Mouse (Mus musculus) 3134 (cell line): ENCODE measurements around the gene Sox6.
A peak's percentile ranks its signal among the peaks of the same experiment; 100 is the strongest.

Source experiments
- DNase-seq: peaks from one replicate; pipeline ENCODE4 v3.0.0-alpha.2; 2011; ENCODE audit warnings: low spot score; ENCODE audit not compliant: insufficient read length; ENCODE audit errors: extremely low read depth

Sox6 gene

DNA sequence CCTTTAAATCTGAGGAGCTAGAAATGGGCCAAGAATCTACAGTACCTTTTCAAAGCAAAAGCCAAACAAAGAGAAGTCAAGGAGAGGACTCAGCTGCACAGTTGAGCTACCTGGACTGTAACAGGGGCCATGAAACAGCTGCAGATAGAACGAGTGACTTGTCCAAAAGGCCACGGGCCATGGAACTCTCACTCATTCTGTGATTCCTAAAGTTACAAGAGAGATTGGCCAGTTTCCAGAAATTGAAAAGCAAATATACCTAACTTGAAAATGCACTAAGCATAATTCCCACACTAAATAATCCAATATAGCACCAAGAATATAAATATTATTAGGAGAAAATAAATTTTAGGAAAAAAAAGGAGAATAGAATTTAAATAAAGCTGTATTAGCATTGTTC, 274.7 kb downstream of the Sox6 start:
- DNase-seq = no peak

DNA sequence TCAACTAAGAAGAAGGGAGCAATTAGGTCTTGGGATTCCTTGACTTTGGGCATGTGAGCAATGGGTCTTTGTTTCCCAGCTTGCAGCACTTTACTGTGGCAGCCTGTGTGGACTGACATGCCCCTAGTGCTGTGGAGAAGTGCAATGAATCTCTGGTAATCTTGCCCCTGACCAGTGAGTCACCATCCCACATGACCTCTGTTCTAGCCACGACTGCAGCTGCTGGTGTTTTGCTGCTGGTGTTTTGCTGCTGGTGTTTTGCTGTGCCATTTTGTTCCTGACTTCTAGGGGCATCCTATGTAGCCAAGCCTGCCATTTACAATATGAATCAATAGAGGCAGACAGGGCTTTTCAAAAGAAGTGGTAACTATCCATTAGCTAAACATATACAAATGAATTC, 280.4 kb downstream of the Sox6 start:
- DNase-seq = no peak

GRCm38 (mm10) chr7:115755272-115755671, 283.3 kb downstream of the Sox6 start:
- DNase-seq = no peak

DNA sequence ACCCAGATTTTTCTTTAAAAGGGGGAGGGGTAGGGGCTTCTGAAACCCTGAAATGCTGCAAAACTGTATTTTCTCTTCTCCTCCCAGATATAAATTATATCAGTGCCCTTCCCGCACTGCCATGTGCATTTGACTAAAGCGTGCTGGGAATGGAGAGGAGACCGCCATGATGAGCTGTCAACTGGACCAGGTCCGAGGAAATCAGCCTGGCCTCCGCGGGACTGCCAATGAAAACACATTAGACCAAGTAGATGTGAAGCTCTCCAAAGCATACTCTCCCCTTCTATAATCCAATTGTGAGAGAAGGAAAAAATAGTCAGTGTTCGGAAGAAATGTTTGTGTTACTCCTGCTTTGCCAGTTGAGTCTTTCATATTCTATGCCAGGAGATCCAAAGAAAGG, 284.4 kb downstream of the Sox6 start:
- no peak for DNase-seq

DNA sequence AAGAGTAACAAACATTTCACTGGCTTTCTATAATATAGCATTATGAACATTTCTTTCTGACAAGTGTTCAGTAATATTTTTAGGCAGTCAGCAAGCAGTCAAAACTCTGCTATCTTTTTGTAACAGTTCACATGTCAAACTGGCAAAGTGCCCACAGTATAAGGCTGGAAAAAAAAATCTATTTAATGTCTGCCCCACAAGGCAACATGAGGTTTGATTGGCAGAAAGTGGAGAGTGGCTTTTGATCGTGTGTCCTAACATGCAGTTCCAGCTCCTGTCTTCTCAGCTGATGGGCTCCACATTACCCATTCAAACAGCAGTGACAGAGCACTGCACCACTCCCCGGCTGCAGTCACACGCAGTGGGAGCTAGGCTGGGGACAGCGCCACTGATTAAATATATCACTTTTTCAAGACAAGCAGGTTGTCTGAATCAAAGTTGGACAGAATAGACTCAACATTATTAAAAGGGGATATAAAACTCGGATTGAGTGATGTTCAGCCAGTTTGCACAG, 286.4 kb downstream of the Sox6 start:
- no peak for DNase-seq

DNA sequence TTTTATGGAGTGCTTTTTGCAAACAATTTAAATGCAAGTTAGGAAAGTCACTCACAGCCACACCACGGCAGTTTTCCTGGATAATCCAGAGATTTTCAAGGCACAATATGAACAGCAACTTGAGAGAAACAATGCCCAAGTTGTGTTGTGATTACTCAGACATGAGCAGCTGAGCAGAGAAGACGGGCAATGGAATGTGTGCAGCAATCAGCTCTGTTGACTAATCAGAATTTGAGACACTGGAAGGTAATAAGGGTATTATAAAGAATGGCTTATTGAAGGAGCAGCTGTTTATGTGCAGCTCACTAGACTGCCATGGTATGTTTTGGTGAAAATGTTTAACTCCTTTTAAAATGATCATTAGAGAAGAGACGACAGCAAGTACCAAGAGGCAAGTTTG, 287.5 kb downstream of the Sox6 start:
- no peak for DNase-seq

DNA sequence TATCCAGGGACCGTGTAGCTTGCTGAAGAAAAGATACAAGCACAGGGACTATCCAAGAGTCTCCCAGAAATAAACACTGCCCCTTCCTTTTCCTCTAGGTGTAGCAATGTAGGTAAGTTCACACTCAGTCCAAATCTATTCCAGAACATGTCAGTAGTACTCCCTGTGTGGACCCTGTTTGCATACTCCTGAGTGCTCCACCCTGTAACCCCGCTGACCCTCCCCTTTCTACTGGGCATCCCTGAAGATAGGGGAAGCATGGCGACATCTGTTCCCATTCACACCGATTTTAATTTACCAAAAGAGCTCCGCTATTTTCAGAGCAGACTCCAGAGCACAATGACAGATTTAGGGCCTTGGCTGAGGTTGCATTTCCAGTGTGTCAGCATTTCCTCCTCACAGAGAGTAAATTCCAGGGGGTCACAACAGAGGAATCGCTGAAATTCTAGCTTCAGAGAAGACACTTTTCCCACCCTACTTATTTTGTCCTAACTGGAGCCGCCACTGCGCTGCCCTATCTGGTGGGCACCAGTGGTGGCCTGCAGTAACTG, 288.2 kb downstream of the Sox6 start:
- DNase-seq = no peak

GRCm38 (mm10) chr7:115747541-115747940, 291.1 kb downstream of the Sox6 start:
- no peak for DNase-seq

DNA sequence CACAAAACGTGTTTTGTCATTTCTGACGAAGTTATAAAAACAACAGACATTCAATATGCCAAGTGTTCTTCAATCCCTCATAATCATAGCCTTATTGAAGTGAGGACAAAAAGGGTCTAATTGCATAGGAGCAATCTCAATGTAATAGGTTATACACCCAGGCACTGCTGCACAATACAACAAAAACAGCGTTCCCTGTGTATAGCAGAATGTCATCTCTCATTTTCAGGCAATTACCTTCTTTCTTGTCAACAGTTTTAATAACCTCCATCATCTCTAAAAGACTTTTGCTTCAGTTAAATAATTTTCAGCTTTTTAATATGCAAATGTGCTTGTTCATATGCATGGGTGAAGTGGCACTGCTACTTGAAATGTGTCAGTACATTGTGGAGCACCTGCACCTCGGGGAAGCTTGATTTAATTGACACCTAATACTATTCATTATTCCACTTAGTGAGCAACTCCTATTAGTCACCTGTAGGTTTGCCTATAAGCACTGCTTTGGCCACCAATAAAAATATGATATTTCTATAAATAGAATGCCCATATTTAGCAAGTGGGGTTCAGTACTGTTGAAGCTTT, 292.8 kb downstream of the Sox6 start:
- no peak for DNase-seq

GRCm38 (mm10) chr7:115734137-115734536, 304.5 kb downstream of the Sox6 start:
- no peak for DNase-seq

DNA sequence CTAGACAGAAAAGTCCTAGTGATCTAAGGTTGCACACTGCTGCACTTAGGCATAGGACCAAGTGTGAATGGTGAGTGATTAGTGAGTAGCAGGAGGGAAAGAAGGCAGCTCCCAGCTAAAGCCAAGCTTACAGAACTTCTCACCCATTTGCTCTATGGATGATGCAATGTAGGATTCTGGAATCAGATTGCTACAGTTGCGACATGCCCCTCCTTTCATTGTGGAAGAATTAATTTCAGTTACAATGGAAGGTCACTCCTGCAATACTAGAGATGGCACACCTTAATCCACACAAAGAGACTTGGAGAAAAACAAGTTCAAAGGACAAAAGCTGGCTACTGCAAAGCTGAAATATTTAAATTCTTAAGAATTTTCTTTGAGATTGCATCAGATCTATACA, 305.8 kb downstream of the Sox6 start:
- DNase-seq = no peak

- no peak for DNase-seq
These were observed 311.8 kb downstream of the Sox6 start for GRCm38 (mm10) chr7:115726776-115727175.

DNA sequence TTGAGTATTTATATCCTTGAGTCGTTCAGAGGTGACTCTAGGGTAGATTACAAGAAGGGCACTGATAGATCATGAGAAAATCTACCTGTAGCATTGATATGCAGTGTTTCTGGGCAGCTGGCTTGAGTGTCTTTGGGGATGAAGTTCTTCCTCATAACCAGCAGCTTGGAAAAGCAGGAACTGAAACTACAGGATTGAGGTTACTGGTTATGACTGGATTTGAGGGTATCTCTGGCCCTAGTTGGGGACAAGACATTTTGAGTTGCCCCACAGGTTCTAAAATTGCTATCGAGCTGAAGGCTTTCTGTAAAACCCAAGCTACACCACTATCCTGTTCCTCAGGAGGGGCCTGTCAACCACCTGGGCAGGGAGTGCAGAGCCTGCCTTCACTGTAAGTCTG, 314.2 kb downstream of the Sox6 start:
- DNase-seq = no peak

DNA sequence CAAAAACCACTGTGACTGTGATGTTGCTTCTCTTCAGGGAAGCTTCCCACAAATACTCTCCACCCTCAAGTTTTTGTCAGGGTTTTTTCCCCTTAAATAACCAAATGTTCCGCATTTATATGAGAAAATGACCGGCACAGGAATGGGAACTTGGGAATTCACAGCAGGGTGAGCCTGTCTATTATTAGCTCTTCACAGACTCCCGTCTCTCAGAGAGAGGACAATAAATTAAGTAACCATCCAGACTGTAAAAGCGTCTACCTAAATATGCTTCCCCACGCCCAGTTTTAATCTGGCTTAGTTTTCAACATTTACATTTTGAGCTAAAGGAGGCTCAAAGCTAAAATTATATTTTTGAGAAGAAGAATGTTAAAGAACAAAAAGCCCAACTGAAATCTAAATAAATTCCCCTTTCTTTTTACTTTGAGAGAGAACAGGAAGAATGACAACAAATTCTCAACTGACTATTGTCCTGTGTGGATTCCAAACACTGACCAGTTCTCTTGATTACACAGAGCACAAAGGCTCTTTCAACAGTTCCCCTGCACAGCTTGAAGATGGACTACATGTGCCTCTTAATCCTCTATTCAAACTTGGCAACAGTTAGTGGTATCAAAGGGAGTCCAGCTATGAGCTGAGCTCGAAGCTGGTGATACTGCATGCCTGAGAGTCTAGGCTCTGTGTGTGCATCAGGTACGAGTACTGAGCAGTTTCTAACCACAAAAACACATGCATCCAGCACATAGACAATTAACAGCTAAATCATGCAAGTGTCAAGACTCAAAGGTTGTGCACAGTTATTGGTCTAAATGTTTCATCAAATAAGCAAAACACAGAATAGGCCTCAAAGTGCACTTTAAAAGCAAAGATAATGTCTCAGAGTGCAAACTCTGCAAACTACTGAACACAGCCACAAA, 316.7 kb downstream of the Sox6 start:
- DNase-seq = no peak

DNA sequence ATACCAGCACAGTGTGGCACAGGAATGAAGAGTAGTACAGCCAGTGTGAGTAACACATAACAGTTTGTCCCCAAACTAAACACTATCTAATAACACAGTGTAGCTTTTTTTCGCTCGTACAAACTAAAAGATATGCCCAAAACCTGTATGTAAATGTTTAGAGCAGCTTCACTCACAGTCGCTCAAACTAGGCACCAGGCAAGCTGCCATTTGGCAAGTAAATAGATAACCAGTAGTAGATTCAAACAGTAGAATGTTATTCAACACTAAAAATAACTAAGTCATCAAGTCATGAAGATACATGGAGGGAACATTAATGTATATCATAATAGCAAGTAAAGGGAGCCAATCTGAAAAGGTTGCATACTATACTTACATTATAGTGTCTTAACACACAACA, 318.8 kb downstream of the Sox6 start:
- DNase-seq = no peak

GRCm38 (mm10) chr7:115706141-115706540, 332.5 kb downstream of the Sox6 start:
- DNase-seq = no peak

GRCm38 (mm10) chr7:115698105-115698504, 340.5 kb downstream of the Sox6 start:
- no peak for DNase-seq

DNA sequence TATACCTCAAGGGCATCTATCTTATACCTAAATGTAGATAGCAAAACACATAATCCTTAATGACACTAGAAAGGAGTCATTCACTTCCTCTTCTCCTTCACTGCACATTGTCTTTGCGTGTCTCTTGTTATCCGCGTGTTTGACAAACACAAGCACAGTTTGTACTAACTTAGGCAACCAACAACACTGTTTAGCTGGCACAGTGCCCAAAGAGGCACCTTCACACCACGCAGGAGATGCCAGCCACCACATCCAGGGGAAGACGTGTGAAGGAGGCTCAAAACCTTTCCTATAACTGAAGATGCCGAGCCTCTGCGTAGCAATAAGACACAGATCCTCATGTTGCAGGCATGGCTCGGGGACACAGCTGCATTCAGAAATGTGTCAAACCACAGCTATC, 345.4 kb downstream of the Sox6 start:
- no peak for DNase-seq

DNA sequence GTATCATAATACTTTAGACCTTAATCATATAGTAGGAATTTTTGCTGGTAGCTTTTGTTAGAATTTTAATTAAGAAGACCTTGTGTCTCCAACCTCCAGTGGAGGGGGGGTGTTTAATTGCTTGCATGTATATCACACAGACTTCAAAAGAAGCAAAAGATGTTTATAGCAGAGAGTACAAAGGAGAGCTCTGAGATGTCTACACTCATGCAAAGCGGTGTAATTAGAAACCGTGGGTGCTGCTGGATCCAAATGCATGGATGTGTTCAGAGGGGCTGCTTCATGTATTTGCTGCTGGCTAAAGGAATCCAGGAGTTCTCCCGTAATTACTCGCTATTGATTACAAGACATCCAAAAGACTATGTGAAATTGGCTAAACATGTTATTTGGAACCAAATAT, 347.5 kb downstream of the Sox6 start:
- DNase-seq = no peak

DNA sequence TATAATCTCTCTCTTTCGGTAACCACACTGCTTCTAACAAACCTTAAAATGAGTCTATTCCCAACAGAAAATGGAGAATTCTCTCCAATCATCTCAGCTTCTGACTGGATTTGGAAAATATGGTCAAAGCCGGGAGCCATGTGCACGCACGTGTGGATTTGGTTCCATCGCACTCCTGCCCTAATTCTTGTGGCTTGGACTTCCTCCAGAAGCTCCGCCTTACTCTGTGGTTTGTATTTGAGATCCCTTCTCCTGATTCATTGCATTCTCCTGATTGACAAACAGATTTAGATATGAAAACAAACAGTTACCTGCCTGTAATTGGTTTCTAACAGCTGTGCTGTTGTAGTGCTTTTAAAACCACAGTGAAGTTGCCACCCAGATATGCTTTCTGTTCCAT, 351.9 kb downstream of the Sox6 start:
- peak; percentile 14 for DNase-seq

DNA sequence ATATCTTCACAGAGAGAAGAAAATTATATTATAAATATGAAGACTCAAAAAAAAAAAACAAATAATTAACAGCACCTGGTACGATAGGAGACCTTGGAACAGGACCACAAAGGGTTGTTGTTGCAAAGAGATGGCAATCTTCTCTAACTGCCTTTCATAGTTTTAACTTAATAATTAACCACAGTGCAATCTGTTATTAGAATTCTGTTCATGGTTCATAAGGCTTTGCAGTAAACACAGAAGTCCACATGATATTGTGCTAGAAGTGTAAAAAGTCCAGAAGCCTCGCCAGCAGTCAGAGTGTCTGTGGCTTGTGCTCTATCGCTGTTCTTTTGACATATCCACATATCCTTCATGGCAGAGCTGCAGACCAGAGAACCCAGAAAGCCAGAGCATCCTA, 354.5 kb downstream of the Sox6 start:
- DNase-seq = no peak

- DNase-seq = no peak
These were observed 366.8 kb downstream of the Sox6 start for GRCm38 (mm10) chr7:115671749-115672148.
